Mouse (Mus musculus): ENCODE measurements at regions not wholly inside any gene's neighbourhood (a gene's known extent, or its start where the extent isn't known, plus 50 kb on each side); places are given as distances from the start of the nearest gene placed in this dataset.

DNA sequence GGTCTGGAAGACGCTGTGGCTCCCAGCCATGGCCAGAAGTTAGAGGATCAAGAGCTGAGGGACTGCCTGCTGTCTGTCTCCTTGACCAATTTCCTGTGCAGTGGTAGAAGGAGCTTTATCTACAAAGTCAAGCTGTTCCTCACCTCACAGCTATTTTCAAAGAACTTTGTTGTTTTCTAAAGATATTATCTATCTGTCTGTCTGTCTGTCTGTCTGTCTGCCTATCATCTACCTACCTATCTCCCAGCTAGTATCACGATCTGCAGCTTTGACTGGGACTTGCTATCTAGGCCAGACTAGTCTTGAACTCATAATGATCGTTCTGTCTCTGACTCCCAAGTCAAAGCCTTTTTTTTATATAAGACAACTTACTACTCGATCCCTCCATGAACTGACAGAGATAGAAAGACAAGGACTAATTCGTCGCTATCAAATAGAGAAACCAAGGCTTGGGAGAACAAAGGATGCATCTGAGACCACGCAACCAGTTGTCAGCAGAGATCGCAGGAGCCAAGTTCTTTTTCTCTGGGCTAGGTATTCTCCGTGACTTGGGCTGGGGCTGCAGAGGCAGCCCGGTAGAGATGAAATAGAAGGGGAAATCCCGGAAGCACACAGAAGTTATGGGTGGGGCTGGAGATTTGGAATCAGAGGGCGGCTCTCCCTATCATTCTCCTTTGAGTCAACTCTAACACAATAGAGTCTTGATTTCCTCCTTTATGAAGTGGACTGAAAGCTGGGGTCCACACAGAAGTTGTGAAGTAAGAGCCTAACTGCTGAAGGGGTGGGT lies 59.2 kb upstream of the Haao start:
- Histone ChIP-seq H3K4me2 (peak overlapping the region; percentile 35), H3K4me3 (no peak overlapping the region), H3K9me3 (replicated peaks) (no peaks in the 10 kb centered on the region), H3K27me3 (replicated peaks) (no peaks in the 10 kb centered on the region), H3K9ac (no peak overlapping the region), H3K27ac (no peak overlapping the region), H3K4me1 (peaks cover 59% of the 10 kb centered on the region), H3K36me3 (no peaks in the 10 kb centered on the region)
- 20% methylated on average over 12 of the region's 12 CpGs for WGBS (ENCODE audit: insufficient replicate concordance)
- peak; percentile 50; the same call in 1 of the 2 replicates for ATAC-seq

- Histone ChIP-seq H3K9ac (no peak overlapping the region), H3K27ac (no peak overlapping the region)
- ATAC-seq = 0 out of 2 replicates have a peak, but pooled peaks have one; percentile 34
These were observed 55.7 kb upstream of the Haao start for GRCm38 (mm10) chr17:83903467-83903866.

DNA sequence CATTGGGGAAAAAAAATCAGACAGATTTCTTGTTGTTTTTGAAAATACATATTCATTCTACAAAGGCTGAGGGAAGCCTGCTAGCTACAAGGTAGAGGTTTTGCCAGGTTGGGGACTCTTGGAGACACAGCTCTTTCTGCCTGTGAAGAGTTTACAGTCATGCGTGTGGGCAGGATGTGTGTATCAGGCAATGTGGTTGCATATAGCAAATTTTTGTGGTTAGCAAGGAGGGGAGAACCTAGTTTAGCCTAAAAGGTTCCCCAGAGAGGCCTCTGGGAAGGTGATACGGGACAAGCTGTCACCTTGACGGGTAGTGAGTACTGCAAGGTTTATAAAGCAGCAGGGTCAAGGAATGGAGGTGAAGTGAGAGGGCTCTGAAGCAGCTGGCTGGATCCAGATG lies 54.8 kb upstream of the Haao start:
- H3K27me3 ChIP-seq (replicated peaks) = no peaks in the 10 kb centered on the region
- ATAC-seq = no peak
- no peak overlapping the region for H3K4me3 ChIP-seq
- no peak overlapping the region for H3K9ac ChIP-seq
- 36% methylated on average over 3 of the region's 3 CpGs for WGBS (ENCODE audit: insufficient replicate concordance)
- H3K9me3 ChIP-seq (replicated peaks) = no peaks in the 10 kb centered on the region
- H3K4me2 ChIP-seq = no peak overlapping the region
- peaks cover 34% of the 10 kb centered on the region for H3K4me1 ChIP-seq
- no peak overlapping the region for H3K27ac ChIP-seq
- no peaks in the 10 kb centered on the region for H3K36me3 ChIP-seq

More at GRCm38 (mm10) chr17:83903467-83903866, 55.7 kb upstream of the Haao start:
- Histone ChIP-seq H3K4me2 (no peak overlapping the region), H3K36me3 (no peaks in the 10 kb centered on the region), H3K9me3 (replicated peaks) (no peaks in the 10 kb centered on the region), H3K4me3 (no peak overlapping the region), H3K27me3 (replicated peaks) (no peaks in the 10 kb centered on the region), H3K4me1 (peaks cover 35% of the 10 kb centered on the region)
- 2% methylated on average over 7 of the region's 7 CpGs for WGBS (ENCODE audit: insufficient replicate concordance)

DNA sequence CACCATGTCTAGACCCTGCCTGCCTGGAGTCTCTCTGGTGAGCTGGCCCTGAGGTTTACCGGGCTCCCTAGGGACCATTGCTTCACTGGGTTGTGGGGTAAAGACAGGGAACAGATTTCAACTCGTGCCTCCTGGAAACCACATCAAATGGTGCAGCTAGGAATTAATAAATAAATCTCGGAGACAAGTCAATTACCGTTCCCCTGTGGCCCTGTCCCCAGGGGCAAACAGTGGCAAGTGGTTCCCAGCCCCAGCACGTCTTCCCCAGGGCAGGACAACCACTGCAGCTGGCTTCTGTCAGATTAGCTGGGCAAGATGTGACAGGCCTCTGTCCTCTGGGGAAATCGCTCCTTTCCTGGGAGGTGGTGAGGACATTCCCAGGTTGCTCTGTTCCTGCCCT lies 54.3 kb upstream of the Haao start:
- no peak overlapping the region for H3K27ac ChIP-seq
- no peaks in the 10 kb centered on the region for H3K36me3 ChIP-seq
- WGBS (ENCODE audit: insufficient replicate concordance) = 59% methylated on average over 6 of the region's 6 CpGs
- H3K4me1 ChIP-seq = peaks cover 34% of the 10 kb centered on the region
- H3K4me2 ChIP-seq = no peak overlapping the region
- H3K4me3 ChIP-seq = no peak overlapping the region
- no peak for ATAC-seq
- H3K9me3 ChIP-seq (replicated peaks) = no peaks in the 10 kb centered on the region
- H3K27me3 ChIP-seq (replicated peaks) = no peaks in the 10 kb centered on the region
- H3K9ac ChIP-seq = no peak overlapping the region

GRCm38 (mm10) chr17:83899588-83900152 lies 51.9 kb upstream of the Haao start:
- Histone ChIP-seq H3K4me2 (no peak overlapping the region), H3K36me3 (no peaks in the 10 kb centered on the region), H3K27ac (no peak overlapping the region), H3K4me3 (no peak overlapping the region), H3K9me3 (replicated peaks) (no peaks in the 10 kb centered on the region), H3K9ac (no peak overlapping the region), H3K27me3 (replicated peaks) (no peaks in the 10 kb centered on the region; the same call in 1 of the 2 replicates), H3K4me1 (peaks cover 22% of the 10 kb centered on the region)
- no peak for ATAC-seq
- WGBS (ENCODE audit: insufficient replicate concordance) = 71% methylated on average over 7 of the region's 7 CpGs

GRCm38 (mm10) chr17:83898531-83898930 lies 50.8 kb upstream of the Haao start:
- Histone ChIP-seq H3K9ac (no peak overlapping the region), H3K4me2 (no peak overlapping the region), H3K4me3 (no peak overlapping the region), H3K9me3 (replicated peaks) (no peaks in the 10 kb centered on the region), H3K4me1 (peaks cover 20% of the 10 kb centered on the region), H3K36me3 (no peaks in the 10 kb centered on the region), H3K27ac (no peak overlapping the region), H3K27me3 (replicated peaks) (no peaks in the 10 kb centered on the region; the same call in 1 of the 2 replicates)
- ATAC-seq = no peak
- 67% methylated on average over 5 of the region's 5 CpGs for WGBS (ENCODE audit: insufficient replicate concordance)

Data from liver, embryonic 12.5 days (tissue).